Mouse (Mus musculus): ENCODE data around the gene Pkd1.

DNA sequence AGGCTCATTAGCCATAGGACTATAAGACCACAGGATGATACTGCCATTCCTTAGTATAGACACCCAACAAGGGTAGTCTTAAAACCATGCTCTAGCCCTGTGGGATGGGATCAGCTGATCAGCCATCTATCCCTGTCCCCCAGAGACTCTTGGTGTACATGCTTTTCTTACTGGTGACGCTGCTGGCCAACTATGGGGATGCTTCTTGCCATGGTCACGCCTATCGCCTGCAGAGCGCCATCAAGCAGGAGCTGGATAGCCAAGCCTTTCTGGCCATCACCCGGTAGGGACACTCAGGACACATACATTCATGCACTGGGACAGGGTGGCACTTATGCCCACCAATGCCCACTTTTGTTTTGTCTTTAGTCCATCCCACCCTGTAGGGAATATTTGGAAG lies 42.1 kb downstream of the Pkd1 start:
- TF ChIP-seq POLR2A (IDR thresholded peaks at IDR 0.05; ENCODE audit: borderline replicate concordance, extremely low read depth, insufficient read depth, insufficient read length, poor library complexity, severe bottlenecking) = no peak
- no peak for TF ChIP-seq CTCF (IDR thresholded peaks at IDR 0.05; ENCODE audit: borderline replicate concordance, extremely low read depth, insufficient read depth, insufficient read length)

Measured in brain, embryonic 14.5 days (tissue).